Mouse (Mus musculus): Measurements from ENCODE around the gene Taf8. TPM values are rescaled to one million over a fixed set of nuclear protein-coding genes. Genes with fewer than 3 reads are reported as not detected.

Taf8 gene
- polyA plus RNA-seq, 1 experiment from 2014 or later: 28.2 TPM

GRCm38 (mm10) chr17:47465016-47465415 is 37.1 kb downstream of the Taf8 start:
- Histone ChIP-seq H3K4me2 (no peak overlapping the region), H3K27ac (no peak overlapping the region), H3K4me1 (peaks cover 14% of the 10 kb centered on the region), H3K27me3 (peaks cover 38% of the 10 kb centered on the region), H3K4me3 (no peak overlapping the region), H3K9ac (no peak overlapping the region), H3K36me3 (no peaks in the 10 kb centered on the region), H3K9me3 (no peaks in the 10 kb centered on the region)
- 83% methylated on average over 11 of the region's 11 CpGs for WGBS
- ATAC-seq (ENCODE audit: insufficient number of reproducible peaks, low FRiP score, low TSS enrichment, low read depth): no peak

DNA sequence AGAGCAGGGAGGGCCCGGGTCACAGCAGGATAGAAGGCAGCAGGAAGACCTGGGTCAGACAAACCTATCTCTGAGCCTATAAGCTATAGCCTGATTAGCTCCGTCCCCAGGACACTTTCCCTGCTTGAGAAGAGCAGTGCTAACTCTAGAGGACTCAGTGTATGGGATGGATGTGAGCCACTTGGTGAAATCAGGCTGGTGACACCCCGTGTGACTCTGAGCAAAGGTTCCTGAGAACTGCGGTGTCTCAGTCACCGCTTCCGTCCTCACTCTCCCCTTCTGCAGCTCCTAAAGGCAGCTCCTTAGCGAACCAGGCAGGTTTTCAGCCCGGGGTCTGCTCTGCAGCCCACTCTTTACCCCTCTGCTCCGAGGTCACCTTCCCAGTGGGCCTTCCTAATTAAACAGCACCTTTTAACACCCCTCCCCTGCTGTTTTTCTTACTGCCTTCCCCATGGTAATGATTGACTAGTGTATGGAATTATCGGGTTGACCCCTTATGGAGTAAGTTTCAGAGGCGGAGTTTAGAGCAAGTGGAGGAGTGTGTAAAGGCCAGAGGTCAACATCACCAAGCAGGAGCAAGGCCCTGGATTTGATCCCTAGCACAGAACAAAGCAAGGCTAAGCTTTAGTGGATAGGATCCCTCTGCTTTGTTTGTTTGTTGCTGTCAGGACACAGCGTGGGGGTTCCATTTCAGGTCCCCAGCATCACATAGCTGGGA is 37.7 kb downstream of the Taf8 start:
- H3K9me3 ChIP-seq: no peaks in the 10 kb centered on the region
- H3K4me3 ChIP-seq: no peak overlapping the region
- H3K27me3 ChIP-seq: peaks cover 32% of the 10 kb centered on the region
- H3K36me3 ChIP-seq: no peaks in the 10 kb centered on the region
- peaks cover 14% of the 10 kb centered on the region for H3K4me1 ChIP-seq
- no peak for ATAC-seq (ENCODE audit: insufficient number of reproducible peaks, low FRiP score, low TSS enrichment, low read depth)
- H3K4me2 ChIP-seq: no peak overlapping the region
- no peak overlapping the region for H3K9ac ChIP-seq
- no peak overlapping the region for H3K27ac ChIP-seq
- 57% methylated on average over 12 of the region's 12 CpGs for WGBS

DNA sequence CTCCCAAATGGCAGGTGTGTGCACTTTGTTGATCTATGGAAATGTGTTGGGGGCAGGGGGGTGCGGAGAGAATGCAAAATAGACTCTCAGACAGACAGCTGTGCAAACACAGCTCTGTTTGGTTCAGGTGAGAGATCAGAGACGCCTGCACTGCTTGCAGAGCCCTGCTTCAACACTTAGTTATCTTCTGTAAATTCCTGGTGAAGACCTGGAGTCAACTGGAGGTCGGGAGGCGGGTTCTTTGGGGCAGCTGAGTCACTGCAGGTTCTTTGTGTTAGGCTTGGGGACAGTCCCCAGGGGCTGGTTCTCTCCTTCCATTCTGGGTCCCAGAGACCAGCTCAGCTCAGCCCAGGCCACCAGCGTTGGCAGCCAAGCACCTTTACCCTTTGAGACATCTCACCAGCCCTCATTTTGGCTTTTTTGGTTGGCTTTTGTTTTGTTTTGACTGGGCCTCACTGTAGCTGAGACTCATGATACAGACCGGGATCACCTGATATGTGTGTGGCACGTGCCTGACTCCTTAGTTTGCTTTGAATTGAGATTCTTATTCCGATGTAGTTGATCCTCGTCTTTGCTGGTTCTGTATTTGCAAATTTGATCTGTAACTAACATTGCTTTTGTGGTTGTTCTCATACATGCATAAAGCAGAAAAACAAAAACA is 39.2 kb downstream of the Taf8 start:
- peaks cover 17% of the 10 kb centered on the region for H3K27me3 ChIP-seq
- no peak overlapping the region for H3K27ac ChIP-seq
- no peak for ATAC-seq (ENCODE audit: insufficient number of reproducible peaks, low FRiP score, low TSS enrichment, low read depth)
- H3K4me1 ChIP-seq: peaks cover 6% of the 10 kb centered on the region; the same call in 1 of the 2 replicates
- no peaks in the 10 kb centered on the region for H3K36me3 ChIP-seq
- no peak overlapping the region for H3K4me3 ChIP-seq
- no peak overlapping the region for H3K4me2 ChIP-seq
- H3K9me3 ChIP-seq: no peaks in the 10 kb centered on the region
- 55% methylated on average over 9 of the region's 9 CpGs for WGBS
- H3K9ac ChIP-seq: no peak overlapping the region

GRCm38 (mm10) chr17:47462209-47462608 is 39.9 kb downstream of the Taf8 start:
- ATAC-seq (ENCODE audit: insufficient number of reproducible peaks, low FRiP score, low TSS enrichment, low read depth): no peak
- H3K27me3 ChIP-seq: peaks cover 10% of the 10 kb centered on the region
- no peak overlapping the region for H3K27ac ChIP-seq
- H3K4me1 ChIP-seq: peaks cover 5% of the 10 kb centered on the region; the same call in 1 of the 2 replicates
- H3K4me2 ChIP-seq: no peak overlapping the region
- no peaks in the 10 kb centered on the region for H3K9me3 ChIP-seq
- H3K4me3 ChIP-seq: no peak overlapping the region
- 74% methylated on average over 7 of the region's 7 CpGs for WGBS
- no peak overlapping the region for H3K9ac ChIP-seq
- H3K36me3 ChIP-seq: no peaks in the 10 kb centered on the region

- Histone ChIP-seq H3K27ac (no peak overlapping the region), H3K4me1 (peaks cover 5% of the 10 kb centered on the region; the same call in 1 of the 2 replicates)
- ATAC-seq (ENCODE audit: insufficient number of reproducible peaks, low FRiP score, low TSS enrichment, low read depth): no peak
These were observed 40.4 kb downstream of the Taf8 start for GRCm38 (mm10) chr17:47461688-47462087.

DNA sequence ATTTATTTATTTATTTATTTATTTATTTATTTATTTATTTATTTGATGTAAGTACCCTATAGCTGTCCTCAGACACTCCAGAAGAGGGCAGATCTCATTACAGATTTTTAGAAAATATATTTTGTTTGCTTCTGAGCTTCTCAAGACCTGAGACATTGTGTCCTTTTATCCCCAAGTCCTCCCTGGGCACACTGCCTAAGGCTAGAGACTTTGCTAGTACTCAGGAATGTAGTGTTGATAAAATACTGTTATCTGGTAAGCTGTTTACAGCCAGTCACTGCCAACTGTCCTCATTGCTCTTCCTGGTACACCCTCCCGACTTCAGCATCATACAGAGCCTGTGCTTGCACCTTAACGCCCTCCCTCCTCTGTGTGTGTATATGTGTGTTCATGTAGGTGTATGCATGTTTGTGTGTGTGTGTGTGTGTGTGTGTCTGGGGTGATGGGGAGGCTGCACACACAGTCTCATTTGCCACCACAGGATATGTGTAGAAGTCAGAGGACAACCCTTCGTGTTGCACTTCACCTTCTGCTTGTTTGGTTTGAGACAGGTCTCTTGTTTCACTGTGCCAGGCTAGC is 42.7 kb downstream of the Taf8 start:
- no peaks in the 10 kb centered on the region for H3K36me3 ChIP-seq
- H3K4me3 ChIP-seq: no peak overlapping the region
- no peak overlapping the region for H3K9ac ChIP-seq
- H3K4me2 ChIP-seq: no peak overlapping the region
- peaks cover 5% of the 10 kb centered on the region; the same call in 1 of the 2 replicates for H3K4me1 ChIP-seq
- ATAC-seq (ENCODE audit: insufficient number of reproducible peaks, low FRiP score, low TSS enrichment, low read depth): no peak
- no peaks in the 10 kb centered on the region for H3K27me3 ChIP-seq
- H3K27ac ChIP-seq: no peak overlapping the region
- WGBS: 71% methylated on average over 3 of the region's 3 CpGs
- H3K9me3 ChIP-seq: no peaks in the 10 kb centered on the region

More at GRCm38 (mm10) chr17:47461688-47462087, 40.4 kb downstream of the Taf8 start:
- Histone ChIP-seq H3K4me3 (no peak overlapping the region), H3K9ac (no peak overlapping the region), H3K36me3 (no peaks in the 10 kb centered on the region), H3K27me3 (peaks cover 5% of the 10 kb centered on the region), H3K4me2 (no peak overlapping the region), H3K9me3 (no peaks in the 10 kb centered on the region)
- 74% methylated on average over 3 of the region's 3 CpGs for WGBS

GRCm38 (mm10) chr17:47458936-47459335 is 43.2 kb downstream of the Taf8 start:
- Histone ChIP-seq H3K4me2 (no peak overlapping the region), H3K27me3 (no peaks in the 10 kb centered on the region), H3K27ac (no peak overlapping the region), H3K9ac (no peak overlapping the region), H3K4me1 (peaks cover 5% of the 10 kb centered on the region; the same call in 1 of the 2 replicates), H3K9me3 (no peaks in the 10 kb centered on the region), H3K4me3 (no peak overlapping the region), H3K36me3 (no peaks in the 10 kb centered on the region)
- ATAC-seq (ENCODE audit: insufficient number of reproducible peaks, low FRiP score, low TSS enrichment, low read depth): no peak
- 95% methylated on average over 2 of the region's 2 CpGs for WGBS

GRCm38 (mm10) chr17:47458310-47458709 is 43.8 kb downstream of the Taf8 start:
- no peak overlapping the region for H3K4me2 ChIP-seq
- 76% methylated on average over 13 of the region's 13 CpGs for WGBS
- H3K4me1 ChIP-seq: peaks cover 8% of the 10 kb centered on the region; the same call in 1 of the 2 replicates
- H3K9me3 ChIP-seq: no peaks in the 10 kb centered on the region
- H3K27me3 ChIP-seq: no peaks in the 10 kb centered on the region
- ATAC-seq (ENCODE audit: insufficient number of reproducible peaks, low FRiP score, low TSS enrichment, low read depth): no peak
- H3K27ac ChIP-seq: no peak overlapping the region
- no peaks in the 10 kb centered on the region for H3K36me3 ChIP-seq
- no peak overlapping the region for H3K4me3 ChIP-seq
- no peak overlapping the region for H3K9ac ChIP-seq

DNA sequence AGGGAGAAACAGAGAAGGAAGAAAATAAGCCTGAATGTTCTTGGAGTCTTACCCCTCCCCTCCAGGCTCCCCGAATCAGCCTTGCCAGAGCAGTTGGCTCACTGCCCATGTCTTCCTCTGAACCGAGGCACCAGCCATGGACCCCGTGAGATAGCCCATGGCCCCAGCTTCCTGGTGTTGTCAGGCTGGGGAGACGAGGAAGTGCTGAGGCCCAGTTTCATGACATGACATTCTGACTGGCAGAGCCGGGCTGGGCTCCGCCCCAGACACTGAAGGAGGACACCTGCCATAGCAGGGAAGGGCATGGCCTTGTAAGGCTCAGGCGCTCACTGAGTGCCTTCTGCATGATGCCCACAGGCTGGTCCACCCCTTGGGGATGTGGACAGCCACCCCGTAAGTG is 47.4 kb downstream of the Taf8 start:
- Histone ChIP-seq H3K4me1 (peaks cover 16% of the 10 kb centered on the region), H3K36me3 (no peaks in the 10 kb centered on the region), H3K27ac (no peak overlapping the region), H3K9ac (no peak overlapping the region), H3K27me3 (no peaks in the 10 kb centered on the region), H3K9me3 (no peaks in the 10 kb centered on the region), H3K4me3 (no peak overlapping the region), H3K4me2 (no peak overlapping the region)
- ATAC-seq (ENCODE audit: insufficient number of reproducible peaks, low FRiP score, low TSS enrichment, low read depth): no peak
- 43% methylated on average over 8 of the region's 8 CpGs for WGBS

DNA sequence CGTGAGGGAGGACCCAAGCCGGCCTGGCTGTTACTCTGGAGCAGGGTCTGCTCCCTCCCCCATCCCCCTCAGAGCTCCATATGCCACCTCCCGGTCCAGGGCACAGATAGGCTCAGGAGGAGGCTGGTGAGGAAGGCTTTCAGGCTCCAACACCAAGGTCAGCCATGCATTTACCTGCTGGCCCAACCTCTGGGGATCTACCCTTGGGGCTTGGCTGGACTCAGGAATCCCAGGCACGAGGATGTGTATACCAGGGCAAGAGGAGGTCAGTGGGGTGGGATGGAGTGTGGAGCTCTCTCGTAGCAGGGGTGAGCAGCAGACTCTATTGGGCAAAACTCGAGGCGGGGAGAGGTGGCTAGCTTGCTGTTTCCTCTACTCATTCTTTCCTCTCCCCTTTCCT is 49.2 kb downstream of the Taf8 start:
- 38% methylated on average over 7 of the region's 7 CpGs for WGBS
- Histone ChIP-seq H3K9ac (no peak overlapping the region), H3K4me1 (peaks cover 28% of the 10 kb centered on the region), H3K4me2 (no peak overlapping the region), H3K9me3 (no peaks in the 10 kb centered on the region), H3K36me3 (no peaks in the 10 kb centered on the region), H3K27ac (no peak overlapping the region), H3K4me3 (no peak overlapping the region), H3K27me3 (no peaks in the 10 kb centered on the region)
- no peak for ATAC-seq (ENCODE audit: insufficient number of reproducible peaks, low FRiP score, low TSS enrichment, low read depth)

DNA sequence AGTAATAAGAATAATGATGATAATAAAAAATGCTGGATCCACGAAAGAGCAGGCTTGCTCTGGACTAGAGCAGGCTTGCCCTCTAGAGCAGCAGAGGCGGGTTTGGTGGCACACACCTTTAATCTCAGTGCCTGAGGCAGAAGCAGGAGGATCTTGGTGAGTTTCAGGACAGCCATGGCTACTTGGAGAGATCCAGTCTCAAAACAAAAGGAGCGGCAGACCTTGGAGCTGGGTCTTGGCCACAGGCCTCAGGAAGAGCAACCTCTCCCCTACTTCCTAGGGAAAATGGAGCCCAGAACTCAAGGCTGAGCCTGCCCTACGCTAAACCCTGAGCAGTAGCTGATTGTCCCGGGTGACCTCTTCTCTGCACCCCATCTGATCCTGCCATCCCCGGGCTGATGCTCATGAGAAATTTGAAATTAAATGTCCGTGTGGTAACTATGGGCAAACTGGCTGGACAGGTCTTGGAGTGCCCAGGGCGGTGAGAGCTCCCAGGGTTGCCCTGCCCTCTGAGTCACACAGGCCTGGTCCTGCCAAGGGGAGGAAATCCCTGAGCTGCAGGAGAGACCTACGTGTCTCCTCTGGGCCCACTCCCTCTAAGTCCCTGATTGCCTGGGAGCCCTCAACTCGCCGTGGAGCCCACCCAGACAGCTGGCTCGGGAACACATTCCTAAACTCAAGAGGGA is 51.1 kb downstream of the Taf8 start:
- Histone ChIP-seq H3K4me3 (no peak overlapping the region), H3K9ac (no peak overlapping the region), H3K27ac (no peak overlapping the region), H3K4me2 (no peak overlapping the region), H3K4me1 (peaks cover 28% of the 10 kb centered on the region), H3K36me3 (no peaks in the 10 kb centered on the region), H3K27me3 (no peaks in the 10 kb centered on the region), H3K9me3 (no peaks in the 10 kb centered on the region)
- no peak for ATAC-seq (ENCODE audit: insufficient number of reproducible peaks, low FRiP score, low TSS enrichment, low read depth)
- 63% methylated on average over 12 of the region's 12 CpGs for WGBS

- 0 out of 2 replicates have a peak, but pooled peaks have one; percentile 37 for ATAC-seq (ENCODE audit: insufficient number of reproducible peaks, low FRiP score, low TSS enrichment, low read depth)
- Histone ChIP-seq H3K36me3 (no peaks in the 10 kb centered on the region), H3K4me1 (peaks cover 28% of the 10 kb centered on the region), H3K4me3 (no peak overlapping the region), H3K9ac (no peak overlapping the region), H3K27me3 (no peaks in the 10 kb centered on the region), H3K4me2 (no peak overlapping the region), H3K9me3 (no peaks in the 10 kb centered on the region), H3K27ac (peak overlapping the region; percentile 51)
- WGBS: 25% methylated on average over 7 of the region's 7 CpGs
These were observed 51.9 kb downstream of the Taf8 start for GRCm38 (mm10) chr17:47450239-47450638.

Data from limb, embryonic 15.5 days (tissue).